Mouse (Mus musculus) megakaryocyte, embryonic 14.5 days (primary cell): ENCODE results near the gene Wbp4.

Experiments
- FLI1 ChIP-seq: IDR thresholded peaks from 2 replicates; pipeline ENCODE4 v1.6.1; 2012; ENCODE audit warnings: low read length, inconsistent platforms, mixed read lengths
- GATA1 ChIP-seq: IDR thresholded peaks from 3 replicates; pipeline ENCODE4 v1.6.1; 2012; ENCODE audit warnings: mixed read lengths, low read length, inconsistent platforms, borderline replicate concordance

DNA sequence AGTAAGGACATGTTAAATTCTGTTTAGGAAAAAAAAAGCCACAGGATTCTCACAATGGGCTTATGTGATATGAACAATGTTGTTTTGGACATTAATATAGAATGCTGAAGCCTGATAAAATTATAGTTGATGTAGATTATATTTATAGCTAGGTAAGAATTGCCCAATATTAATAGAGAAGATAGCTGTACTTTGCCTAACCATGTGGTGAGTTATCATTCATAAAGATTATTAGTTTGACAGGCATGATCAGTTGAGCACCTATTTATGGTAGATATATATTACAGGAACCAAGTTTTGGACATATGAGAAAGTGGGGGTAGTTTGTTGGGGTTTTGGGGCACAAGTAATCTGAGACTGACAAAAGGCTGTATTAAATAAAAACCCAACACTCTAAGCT lies 39.3 kb upstream of the Wbp4 start:
- TF ChIP-seq GATA1 (no peak), FLI1 (no peak)
